Mouse (Mus musculus) intestine, embryonic 16.5 days (tissue): Measurements from ENCODE around the gene Gm960. TPM values are rescaled to one million over a fixed set of nuclear protein-coding genes. Genes with fewer than 3 reads are reported as not detected.
"Not testable (repeated sequence)": the region's sequence is repeated elsewhere in the genome, so short reads cannot be mapped to it uniquely, and the experiment has no call there.

Experiments
- ATAC-seq: fragments of 200-750 bp; cut with Nextera tagmentation; 2 replicates; pipeline ENCODE4 v1.8.0; 2017; ENCODE audit warnings: moderate TSS enrichment, moderate library complexity
- H3K27ac ChIP-seq: fragments of 300-500 bp; sonication (generic); 2 replicates; pipeline ENCODE4 v1.5.1; 2014; ENCODE audit warnings: mild to moderate bottlenecking, low read length
- H3K27me3 ChIP-seq: fragments of 300-500 bp; sonication (generic); replicated peaks from 2 replicates; pipeline ENCODE4 v1.6.1; 2014; ENCODE audit warnings: low read length, control low read depth, mixed read lengths; ENCODE audit not compliant: control insufficient read depth, insufficient read depth
- H3K36me3 ChIP-seq: fragments of 300-500 bp; sonication (generic); 2 replicates; pipeline ENCODE4 v1.6.1; 2014; ENCODE audit warnings: low read length, control low read depth; ENCODE audit not compliant: control insufficient read depth, insufficient read depth
- H3K4me1 ChIP-seq: fragments of 300-500 bp; sonication (generic); 2 replicates; pipeline ENCODE4 v1.6.1; 2014; ENCODE audit warnings: low read length, control low read depth, mixed read lengths; ENCODE audit not compliant: control insufficient read depth, insufficient read depth
- H3K4me2 ChIP-seq: fragments of 300-500 bp; sonication (generic); 2 replicates; pipeline ENCODE4 v1.6.1; 2014; ENCODE audit warnings: low read depth, low read length, control low read depth
- H3K4me3 ChIP-seq: fragments of 300-500 bp; sonication (generic); 2 replicates; pipeline ENCODE4 v1.5.1; 2014; ENCODE audit warnings: mild to moderate bottlenecking, low read length
- H3K9ac ChIP-seq: fragments of 300-500 bp; sonication (generic); 2 replicates; pipeline ENCODE4 v1.6.1; 2014; ENCODE audit warnings: low read depth, low read length
- H3K9me3 ChIP-seq: fragments of 300-500 bp; sonication (generic); 2 replicates; pipeline ENCODE4 v1.6.1; 2016; ENCODE audit warnings: low read length, control low read depth; ENCODE audit not compliant: control insufficient read depth
- WGBS: fragments of 180-500 bp; shearing (Covaris S2); extraction: QIAGEN DNeasy Blood & Tissue Kit; methylation state at CpG from one replicate; pipeline ENCODE4 v1.1.7; 2014; 5-methylcytosine and 5-hydroxymethylcytosine counted together
- microRNA-seq: library from miRNA; unstranded; fragments of <30 nt; microRNA quantifications from one replicate; pipeline ENCODE4, GENCODE M21; 2016
- polyA plus RNA-seq: library from polyadenylated mRNA; unstranded; fragments of >200 nt; fragmentation: Nextera tagmentation; extraction: Ambion mirVana; gene quantifications from 2 replicates; pipeline ENCODE4 v1.2.1, GENCODE M21; 2015

The Gm960 gene
- polyA plus RNA-seq, 1 experiment from 2014 or later, result 2.1 TPM

- WGBS, result 58% methylated on average over 1 of the region's 1 CpGs
- H3K27ac ChIP-seq, result no peak overlapping the region
- H3K27me3 ChIP-seq, result no peaks in the 10 kb centered on the region
- H3K4me1 ChIP-seq, result peaks cover 5% of the 10 kb centered on the region; the same call in 1 of the 2 replicates
- ATAC-seq, result no peak
- no peak overlapping the region for H3K9ac ChIP-seq
- H3K4me2 ChIP-seq, result no peak overlapping the region
- no peaks in the 10 kb centered on the region for H3K9me3 ChIP-seq
- H3K4me3 ChIP-seq, result no peak overlapping the region
- H3K36me3 ChIP-seq, result no peaks in the 10 kb centered on the region
Measured at GRCm38 (mm10) chr19:4589081-4589480, 109.4 kb downstream of the Gm960 start.

- no peak for ATAC-seq
Measured at GRCm38 (mm10) chr19:4588430-4588829, 110.0 kb downstream of the Gm960 start.

DNA sequence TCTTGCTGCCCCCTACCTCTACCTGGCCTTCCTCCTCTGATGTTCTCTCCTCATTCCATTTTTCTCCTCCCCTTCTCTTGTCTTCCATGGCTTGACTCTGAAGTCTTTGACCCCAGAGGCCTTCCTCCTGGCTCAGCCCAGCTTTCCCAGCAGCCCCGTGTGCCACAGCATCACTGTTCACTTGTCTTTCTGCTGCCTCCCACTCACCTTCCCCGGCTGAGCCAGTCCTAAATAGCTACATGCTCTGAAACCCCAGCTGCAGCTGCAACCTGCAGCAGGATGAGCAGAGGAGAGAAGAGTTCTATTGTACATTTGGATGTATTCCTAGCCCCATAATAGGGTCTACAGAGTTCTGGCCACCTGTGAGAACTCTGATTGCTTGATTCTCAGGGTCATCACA, 111.0 kb downstream of the Gm960 start:
- H3K4me2 ChIP-seq, result no peak overlapping the region
- no peaks in the 10 kb centered on the region for H3K27me3 ChIP-seq
- no peak overlapping the region for H3K4me3 ChIP-seq
- H3K27ac ChIP-seq, result no peak overlapping the region
- 66% methylated on average over 2 of the region's 2 CpGs for WGBS
- no peak for ATAC-seq
- 0 out of 2 replicates have a peak, but pooled peaks cover 4% of the 10 kb centered on the region for H3K4me1 ChIP-seq
- H3K36me3 ChIP-seq, result no peaks in the 10 kb centered on the region
- H3K9ac ChIP-seq, result no peak overlapping the region
- no peaks in the 10 kb centered on the region for H3K9me3 ChIP-seq

More at GRCm38 (mm10) chr19:4588430-4588829, 110.0 kb downstream of the Gm960 start:
- Histone ChIP-seq H3K4me3 (no peak overlapping the region), H3K9me3 (no peaks in the 10 kb centered on the region), H3K4me2 (no peak overlapping the region), H3K27ac (no peak overlapping the region), H3K27me3 (no peaks in the 10 kb centered on the region), H3K9ac (no peak overlapping the region), H3K36me3 (no peaks in the 10 kb centered on the region), H3K4me1 (0 out of 2 replicates have a peak, but pooled peaks cover 4% of the 10 kb centered on the region)
- 58% methylated on average over 3 of the region's 3 CpGs for WGBS

GRCm38 (mm10) chr19:4586783-4587182, 111.7 kb downstream of the Gm960 start:
- not testable (repeated sequence) for H3K4me1 ChIP-seq, ATAC-seq

DNA sequence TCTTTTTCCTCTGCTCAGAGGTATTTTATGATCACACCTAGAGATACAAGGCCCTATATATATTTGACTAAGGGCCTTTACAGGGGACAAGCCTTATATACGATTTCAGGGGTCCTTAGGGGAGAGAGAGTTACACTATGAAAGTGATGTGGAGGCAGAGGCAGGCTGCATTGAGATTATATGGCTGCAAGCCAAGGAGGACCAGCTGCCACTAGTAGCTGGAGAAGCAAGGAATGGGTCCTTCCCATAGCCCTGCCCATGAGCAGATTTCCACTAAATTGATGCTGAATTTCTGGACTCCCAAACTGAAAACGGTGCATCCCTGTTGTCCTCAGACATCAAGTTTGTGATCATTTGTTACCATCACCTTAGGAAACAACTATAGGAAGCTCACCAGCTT, 114.6 kb downstream of the Gm960 start:
- Histone ChIP-seq H3K4me3 (no peak overlapping the region), H3K27me3 (no peaks in the 10 kb centered on the region), H3K36me3 (no peaks in the 10 kb centered on the region), H3K4me1 (no peaks in the 10 kb centered on the region), H3K4me2 (no peak overlapping the region), H3K9ac (no peak overlapping the region), H3K9me3 (no peaks in the 10 kb centered on the region), H3K27ac (no peak overlapping the region)
- ATAC-seq, result no peak
- 65% methylated on average over 2 of the region's 2 CpGs for WGBS

More at GRCm38 (mm10) chr19:4586783-4587182, 111.7 kb downstream of the Gm960 start:
- not testable (repeated sequence) for H3K9ac ChIP-seq, H3K4me2 ChIP-seq, H3K36me3 ChIP-seq, H3K4me3 ChIP-seq, H3K27me3 ChIP-seq, H3K9me3 ChIP-seq, H3K27ac ChIP-seq

DNA sequence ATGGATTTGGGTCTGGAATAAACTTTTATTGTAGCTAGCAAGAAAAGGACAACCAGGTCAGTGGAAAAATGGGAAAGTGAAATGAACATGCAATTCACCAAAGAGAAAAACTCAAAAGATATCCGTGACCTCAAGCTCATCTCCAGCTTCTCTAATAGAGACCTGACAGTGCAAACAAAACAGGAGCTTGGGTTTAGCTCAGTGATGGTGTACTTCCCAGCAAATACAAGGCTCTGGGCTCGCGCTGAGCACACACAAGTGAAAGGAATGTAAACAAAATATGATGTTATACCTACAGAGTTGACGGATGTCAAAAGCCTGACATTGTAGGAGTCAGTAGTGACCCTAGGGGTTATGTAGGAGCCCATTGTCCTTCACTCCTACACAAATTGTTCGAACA, 119.2 kb downstream of the Gm960 start:
- no peaks in the 10 kb centered on the region for H3K4me1 ChIP-seq
- H3K9me3 ChIP-seq, result no peaks in the 10 kb centered on the region
- no peak overlapping the region for H3K4me3 ChIP-seq
- no peak overlapping the region for H3K9ac ChIP-seq
- WGBS, result 57% methylated on average over 5 of the region's 5 CpGs
- no peak overlapping the region for H3K27ac ChIP-seq
- no peaks in the 10 kb centered on the region for H3K36me3 ChIP-seq
- no peak overlapping the region for H3K4me2 ChIP-seq
- no peak for ATAC-seq
- no peaks in the 10 kb centered on the region for H3K27me3 ChIP-seq

DNA sequence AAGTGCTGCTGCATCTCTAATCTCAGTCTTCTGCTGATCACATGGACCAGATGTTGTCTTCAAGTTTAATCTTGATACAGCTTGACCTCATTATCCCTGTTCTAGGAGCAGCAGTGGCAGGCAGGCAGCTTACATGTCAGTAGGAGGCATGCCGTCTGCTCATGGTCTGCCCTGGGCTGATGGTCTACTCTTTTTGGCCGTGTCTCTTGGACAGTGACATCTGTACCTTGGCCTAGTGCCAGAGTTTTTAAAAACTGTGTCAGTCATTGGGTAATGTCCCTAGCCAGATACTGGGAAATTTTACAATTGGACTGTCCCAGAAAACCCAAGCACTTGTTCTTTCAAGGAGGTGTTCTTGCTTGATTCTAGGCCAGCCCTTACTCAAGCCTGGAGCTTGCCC, 119.7 kb downstream of the Gm960 start:
- ATAC-seq, result no peak
- Histone ChIP-seq H3K4me3 (no peak overlapping the region), H3K27ac (no peak overlapping the region), H3K27me3 (no peaks in the 10 kb centered on the region), H3K9ac (no peak overlapping the region), H3K4me1 (no peaks in the 10 kb centered on the region), H3K36me3 (no peaks in the 10 kb centered on the region), H3K9me3 (no peaks in the 10 kb centered on the region), H3K4me2 (no peak overlapping the region)
- WGBS, result 67% methylated on average over 2 of the region's 2 CpGs

Small RNAs within 50 kb of the gene (microRNA-seq; reads per million reads assigned to microRNA genes)
- gene Mir6986, result not detected

Other genes with a start within 250 kb of the Gm960 start
- 0.34 and 0.36 TPM in 2 replicates for gene Syt12, start 221.2 kb downstream of the Gm960 start, polyA plus RNA-seq
- 21.6 and 35.7 TPM in 2 replicates for gene 2010003K11Rik, start 200.1 kb downstream of the Gm960 start, polyA plus RNA-seq
- gene Pcx, start 188.2 kb downstream of the Gm960 start, polyA plus RNA-seq, result 16.6 and 17.7 TPM in 2 replicates
- gene Lrfn4, start 83.0 kb downstream of the Gm960 start, polyA plus RNA-seq, result 2.7 and 4.0 TPM in 2 replicates
- 66.0 and 69.2 TPM in 2 replicates for gene Rce1, start 73.0 kb downstream of the Gm960 start, polyA plus RNA-seq
- 0.77 and 0.88 TPM in 2 replicates for gene Sptbn2, start 12.5 kb upstream of the Gm960 start, polyA plus RNA-seq
- 38.5 and 41.6 TPM in 2 replicates for gene Rbm4b, start 57.8 kb upstream of the Gm960 start, polyA plus RNA-seq
- 47.3 and 49.4 TPM in 2 replicates for gene Rbm4, start 95.2 kb upstream of the Gm960 start, polyA plus RNA-seq
- 29.4 and 30.1 TPM in 2 replicates for gene Gm21992, start 112.9 kb upstream of the Gm960 start, polyA plus RNA-seq
- 73.1 and 77.0 TPM in 2 replicates for gene Rbm14, start 113.0 kb upstream of the Gm960 start, polyA plus RNA-seq
- gene Ccs, start 140.7 kb upstream of the Gm960 start, polyA plus RNA-seq, result 61.4 and 65.8 TPM in 2 replicates
- gene Ccdc87, start 140.7 kb upstream of the Gm960 start, polyA plus RNA-seq, result 0.06 TPM in 1 of 2 replicates, not detected in the other
- gene Ctsf, start 156.5 kb upstream of the Gm960 start, polyA plus RNA-seq, result 24.0 and 26.3 TPM in 2 replicates
- gene Actn3, start 179.2 kb upstream of the Gm960 start, polyA plus RNA-seq, result 1.1 and 1.3 TPM in 2 replicates
- gene Zdhhc24, start 180.0 kb upstream of the Gm960 start, polyA plus RNA-seq, result 10.9 and 11.1 TPM in 2 replicates
- gene Bbs1, start 208.0 kb upstream of the Gm960 start, polyA plus RNA-seq, result 2.4 and 2.8 TPM in 2 replicates
- gene Dpp3, start 229.6 kb upstream of the Gm960 start, polyA plus RNA-seq, result 137 and 138 TPM in 2 replicates
- gene Peli3, start 244.5 kb upstream of the Gm960 start, polyA plus RNA-seq, result 1.3 and 1.6 TPM in 2 replicates